Mouse (Mus musculus): ENCODE measurements around the gene Bbof1. TPM values are rescaled to one million over a fixed set of nuclear protein-coding genes. Genes with fewer than 3 reads are reported as not detected.
A peak's percentile ranks its signal among the peaks of the same experiment; 100 is the strongest.

Bbof1 gene
- total RNA-seq, 2 experiments from 2014 or later, result 5.6 to 6.9 TPM

GRCm38 (mm10) chr12:84450718-84451646 lies 42.1 kb downstream of the Bbof1 start, which contains the start of the genes Aldh6a1 and Lin52:
TSS of gene Aldh6a1 (minus strand) at chr12:84451004.
TSS of gene Lin52 (plus strand) at chr12:84451422.
- DNase-seq (ENCODE audit: extremely low spot score in 1 of 2, low spot score in 2 of 2), result peak; percentile 98 to 99
- intact Hi-C loops (cut with DNase I), result no loop called here

DNA sequence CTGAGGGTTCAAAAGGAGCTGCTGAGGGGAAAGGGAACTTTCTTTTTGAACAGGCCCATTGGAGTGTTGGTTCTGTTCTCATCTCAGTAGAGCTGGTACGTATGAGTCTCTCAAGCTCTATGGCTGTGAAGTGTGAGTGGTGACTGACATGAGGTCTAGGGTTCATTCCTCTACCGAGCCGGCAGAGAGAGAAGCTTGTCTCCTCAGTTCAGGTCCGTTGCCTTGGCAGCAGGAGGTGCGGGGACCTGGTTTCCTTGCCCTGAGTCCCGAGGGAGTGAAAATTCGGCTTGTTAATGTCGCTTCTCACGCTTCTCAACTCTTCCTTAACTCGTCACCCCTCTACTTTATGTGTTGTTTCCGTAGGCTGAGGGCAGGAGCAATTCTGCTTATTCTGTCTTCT lies 42.9 kb downstream of the Bbof1 start:
- intact Hi-C loops (cut with DNase I), result no loop called here
- no peak for DNase-seq (ENCODE audit: extremely low spot score in 1 of 2, low spot score in 2 of 2)

DNA sequence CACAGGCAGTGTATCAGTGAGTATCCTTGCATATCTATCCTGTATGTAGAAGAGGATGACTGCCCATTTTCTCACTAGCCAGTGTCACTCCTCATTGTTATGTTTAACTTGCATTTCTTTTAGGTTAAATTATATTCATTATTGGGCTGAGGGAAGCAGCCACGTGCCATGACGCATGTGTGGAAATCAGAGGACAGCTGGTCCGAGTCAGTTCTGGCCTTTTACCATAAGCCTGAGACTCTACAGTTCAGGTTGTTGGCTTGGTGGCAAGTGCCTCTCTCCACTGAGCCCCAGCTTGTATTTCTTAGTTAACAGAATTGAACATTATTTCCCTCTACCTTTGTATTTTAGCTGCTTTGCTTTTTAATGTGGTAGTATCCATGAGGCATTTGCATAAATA lies 48.0 kb downstream of the Bbof1 start:
- DNase-seq (ENCODE audit: extremely low spot score in 1 of 2, low spot score in 2 of 2), result no peak
- intact Hi-C loops (cut with DNase I), result no loop called here

- DNase-seq (ENCODE audit: extremely low spot score in 1 of 2, low spot score in 2 of 2), result no peak
- intact Hi-C loops (cut with DNase I), result no loop called here
Measured at GRCm38 (mm10) chr12:84459845-84460244, 51.0 kb downstream of the Bbof1 start.

DNA sequence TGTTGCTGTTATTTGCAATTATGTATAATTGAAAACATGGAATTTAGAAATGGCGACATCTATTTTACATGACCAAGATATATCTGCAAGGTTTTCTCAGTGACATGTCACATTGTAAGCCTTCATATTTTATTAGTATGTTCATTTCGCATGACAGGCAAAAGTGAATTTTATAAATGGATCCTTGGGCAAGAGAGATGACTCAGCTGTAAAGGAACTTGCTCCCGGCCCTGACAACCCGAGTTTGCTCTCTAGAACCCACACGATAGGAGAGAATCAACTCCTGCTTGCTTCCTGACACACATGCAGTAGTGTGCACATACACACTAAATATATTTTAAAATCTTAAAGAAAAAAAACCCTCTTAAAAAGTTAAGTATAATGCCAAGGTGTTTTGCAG lies 52.5 kb downstream of the Bbof1 start:
- intact Hi-C loops (cut with DNase I), result no loop called here
- no peak for DNase-seq (ENCODE audit: extremely low spot score in 1 of 2, low spot score in 2 of 2)

DNA sequence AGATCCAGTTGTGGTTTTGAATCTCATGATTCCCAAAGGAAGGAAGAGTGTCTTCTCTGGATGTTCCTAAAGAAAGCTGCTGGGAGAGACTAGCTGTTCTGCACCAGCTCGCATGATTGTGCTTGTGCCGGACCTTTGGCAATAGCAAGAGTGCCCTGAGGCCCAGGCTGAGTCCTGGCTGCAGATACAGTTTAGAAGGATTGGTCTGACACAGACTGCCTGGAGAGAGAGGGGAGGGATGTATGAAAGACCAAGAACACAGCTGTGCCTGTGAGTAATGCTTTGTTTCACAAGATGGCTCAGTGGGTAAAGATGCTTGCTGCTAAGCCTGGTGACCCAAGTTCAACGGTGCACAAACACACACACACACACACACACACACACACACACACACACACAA lies 54.0 kb downstream of the Bbof1 start:
- intact Hi-C loops (cut with DNase I), result no loop called here

GRCm38 (mm10) chr12:84468701-84469100 lies 59.8 kb downstream of the Bbof1 start:
- DNase-seq (ENCODE audit: extremely low spot score in 1 of 2, low spot score in 2 of 2), result peak in 1 of 2 experiments; percentile 50
- intact Hi-C loops (cut with DNase I), result no loop called here

More for the DNA sequence above, 54.0 kb downstream of the Bbof1 start:
- no peak for DNase-seq (ENCODE audit: extremely low spot score in 1 of 2, low spot score in 2 of 2)

DNA sequence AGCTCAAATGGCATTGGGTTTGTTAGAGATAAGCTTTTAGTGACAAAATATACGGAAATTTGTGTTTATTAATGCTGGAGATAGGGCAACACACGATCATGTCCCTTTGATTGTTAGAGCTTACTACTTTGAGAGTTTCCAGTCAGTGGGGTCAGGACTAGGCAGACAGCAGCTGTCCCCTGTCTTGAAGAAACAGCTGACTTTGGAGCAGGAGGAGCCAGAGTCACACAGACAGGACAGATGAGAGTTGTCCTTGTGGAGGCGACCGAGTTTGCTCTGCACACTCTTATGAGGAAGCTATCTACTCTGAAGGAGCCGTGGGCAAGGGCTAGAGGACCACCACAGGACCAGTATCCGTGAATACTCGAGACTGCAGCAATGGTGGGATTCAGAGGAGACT lies 70.1 kb downstream of the Bbof1 start:
- intact Hi-C loops (cut with DNase I), result no loop called here
- DNase-seq (ENCODE audit: extremely low spot score in 1 of 2, low spot score in 2 of 2), result no peak

GRCm38 (mm10) chr12:84481251-84481650 lies 72.4 kb downstream of the Bbof1 start:
- no peak for DNase-seq (ENCODE audit: extremely low spot score in 1 of 2, low spot score in 2 of 2)
- intact Hi-C loops (cut with DNase I), result no loop called here

DNA sequence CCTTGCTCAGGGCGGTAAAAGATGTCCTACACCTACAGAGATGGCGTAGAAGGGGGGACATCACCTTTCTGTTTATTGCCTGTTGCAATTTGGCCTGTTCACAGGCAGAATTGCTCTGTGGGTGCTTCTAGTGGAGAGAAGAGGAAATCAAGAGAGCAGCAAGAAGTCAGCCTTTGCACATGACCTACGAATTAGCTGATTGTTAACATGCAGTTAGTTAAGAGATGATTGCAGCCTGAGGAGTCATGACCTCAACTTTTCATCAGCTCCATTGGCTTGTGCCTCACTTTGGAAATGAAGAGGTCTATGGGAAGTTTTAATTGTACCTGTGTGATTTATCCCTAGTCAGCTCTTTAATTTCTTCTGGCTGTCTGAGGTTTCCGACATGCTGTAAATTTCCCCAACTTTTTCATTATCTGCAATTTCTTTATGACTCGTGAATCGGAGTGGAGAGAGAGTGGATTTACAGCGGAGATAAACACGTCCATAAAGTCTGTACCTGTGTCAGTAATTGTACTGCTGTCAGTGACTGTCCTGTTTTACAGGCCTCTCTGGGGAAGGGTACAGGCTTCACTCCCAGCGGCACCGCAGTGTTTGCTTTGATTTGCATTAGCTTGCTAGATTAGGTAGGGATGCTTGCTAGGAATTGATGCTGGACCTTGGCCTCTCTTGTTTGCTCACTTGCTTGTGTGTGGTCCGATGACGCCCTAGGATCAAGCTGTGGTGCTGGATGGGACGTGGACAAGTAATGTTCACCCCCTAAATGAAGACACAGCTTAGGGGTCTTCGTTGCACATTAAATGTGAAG lies 74.1 kb downstream of the Bbof1 start:
- DNase-seq (ENCODE audit: extremely low spot score in 1 of 2, low spot score in 2 of 2), result no peak
- intact Hi-C loops (cut with DNase I), result no loop called here

DNA sequence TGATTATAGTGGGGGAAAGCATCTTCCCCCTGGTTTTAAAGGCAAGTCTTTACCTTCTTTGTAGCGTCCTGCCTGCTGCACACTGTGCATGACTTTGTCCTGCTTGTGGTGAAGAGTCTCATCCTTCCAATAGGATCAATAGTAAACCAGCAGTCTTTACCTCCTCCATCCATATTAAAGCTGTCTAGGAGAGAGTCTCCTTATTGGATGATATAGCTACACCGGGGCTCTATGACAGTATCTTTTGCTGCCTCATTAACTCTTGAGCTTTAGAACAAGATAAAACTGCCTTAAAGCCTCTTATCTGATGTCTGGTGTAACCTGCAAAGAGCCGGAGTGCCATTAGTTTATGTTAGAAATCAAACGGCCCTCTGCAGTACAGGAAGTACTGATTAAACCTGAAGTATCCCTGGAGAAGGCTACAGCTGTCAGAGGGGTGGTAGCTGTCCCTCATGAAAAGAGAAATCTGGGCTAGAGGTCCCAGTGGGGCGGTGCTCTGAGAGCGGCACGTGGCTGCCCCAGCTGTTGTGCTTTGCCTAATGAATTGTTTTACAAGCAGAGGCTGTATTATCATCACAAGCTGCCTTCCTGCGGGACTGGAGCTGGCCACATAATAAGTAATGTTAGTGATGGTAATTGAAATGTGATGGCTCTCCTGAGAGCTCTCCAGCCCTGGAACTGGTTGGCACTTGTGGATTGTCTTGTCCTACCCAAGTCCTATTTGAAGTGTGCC lies 78.6 kb downstream of the Bbof1 start:
- DNase-seq (ENCODE audit: extremely low spot score in 1 of 2, low spot score in 2 of 2), result peak in 1 of 2 experiments; percentile 31
- intact Hi-C loops (cut with DNase I), result no loop called here

Other genes with a start within 250 kb of the Bbof1 start
- 10 to 100 TPM; 12.3 to 13.5 TPM for gene Elmsan1, start 190.2 kb upstream of the Bbof1 start, total RNA-seq (2021)
- gene Ptgr2, start 123.8 kb upstream of the Bbof1 start, total RNA-seq (2021), result 10 to 100 TPM; 29.7 to 33.7 TPM
- gene Zfp410, start 92.2 kb upstream of the Bbof1 start, total RNA-seq (2021), result 10 to 100 TPM; 35.0 to 36.5 TPM
- gene Coq6, start 47.4 kb upstream of the Bbof1 start, total RNA-seq (2021), result 10 to 100 TPM; 21.8 to 22.4 TPM
- 1 to 10 TPM; 9.6 TPM for gene Fam161b, start 47.2 kb upstream of the Bbof1 start, total RNA-seq (2021)
- gene Entpd5, start within 50 bp of the Bbof1 start, total RNA-seq (2021), result 10 to 100 TPM; 20.6 to 23.4 TPM
- 10 to 100 TPM in 1 of 2 experiments, 1 to 10 TPM in 1; 8.4 to 10.7 TPM for gene Rnf113a2, start 8.1 kb downstream of the Bbof1 start, total RNA-seq (2021)
- gene Aldh6a1, start 41.9 kb downstream of the Bbof1 start, total RNA-seq (2021), result 10 to 100 TPM; 29.5 to 32.5 TPM
- gene Lin52, start 42.4 kb downstream of the Bbof1 start, total RNA-seq (2021), result 10 to 100 TPM; 16.0 to 16.8 TPM
- under 1 TPM; 0.39 TPM for gene Vsx2, start 160.7 kb downstream of the Bbof1 start, total RNA-seq (2021)
- gene Abcd4, start 208.3 kb downstream of the Bbof1 start, total RNA-seq (2021), result 10 to 100 TPM; 10.6 to 10.8 TPM
- under 1 TPM in 1 of 2 experiments, not detected in 1; 0.11 TPM for gene Vrtn, start 231.9 kb downstream of the Bbof1 start, total RNA-seq (2021)